Mouse (Mus musculus) embryonic facial prominence, embryonic 13.5 days (tissue): Measurements from ENCODE around the gene Tmem131l. TPM values are rescaled to one million over a fixed set of nuclear protein-coding genes. Genes with fewer than 3 reads are reported as not detected.

Experiments used
- ATAC-seq: fragments of 200-750 bp; cut with Nextera tagmentation; 2 replicates; pipeline ENCODE4 v1.8.0; 2017; ENCODE audit warnings: low read depth; ENCODE audit not compliant: insufficient number of reproducible peaks, insufficient read depth, low FRiP score, low TSS enrichment
- H3K27ac ChIP-seq: fragments of 300-500 bp; sonication (generic); 2 replicates; pipeline ENCODE4 v1.5.1; 2015; ENCODE audit warnings: moderate library complexity, mild to moderate bottlenecking, inconsistent platforms
- H3K27me3 ChIP-seq: fragments of 300-500 bp; sonication (generic); 2 replicates; pipeline ENCODE4 v1.6.1; 2015; ENCODE audit warnings: mild to moderate bottlenecking, inconsistent platforms
- H3K36me3 ChIP-seq: fragments of 300-500 bp; sonication (generic); 2 replicates; pipeline ENCODE4 v1.6.1; 2015; ENCODE audit warnings: mild to moderate bottlenecking, inconsistent platforms
- H3K4me1 ChIP-seq: fragments of 300-500 bp; sonication (generic); 2 replicates; pipeline ENCODE4 v1.6.1; 2015; ENCODE audit warnings: inconsistent platforms
- H3K4me2 ChIP-seq: fragments of 300-500 bp; sonication (generic); 2 replicates; pipeline ENCODE4 v1.6.1; 2015; ENCODE audit warnings: moderate library complexity, mild to moderate bottlenecking, inconsistent platforms
- H3K4me3 ChIP-seq: fragments of 300-500 bp; sonication (generic); 2 replicates; pipeline ENCODE4 v1.5.1; 2015; ENCODE audit warnings: mild to moderate bottlenecking, inconsistent platforms
- H3K9ac ChIP-seq: fragments of 300-500 bp; sonication (generic); 2 replicates; pipeline ENCODE4 v1.6.1; 2015; ENCODE audit warnings: mild to moderate bottlenecking, inconsistent platforms
- H3K9me3 ChIP-seq: fragments of 300-500 bp; sonication (generic); 2 replicates; pipeline ENCODE4 v1.6.1; 2016; ENCODE audit warnings: inconsistent platforms
- WGBS: fragments of 180-500 bp; shearing (Covaris S2); methylation state at CpG from one replicate; pipeline ENCODE4 v1.1.7; 2015; ENCODE audit warnings: mixed read lengths; 5-methylcytosine and 5-hydroxymethylcytosine counted together
- polyA plus RNA-seq: library from polyadenylated mRNA; unstranded; fragments of >200 nt; fragmentation: Nextera tagmentation; extraction: Ambion mirVana; gene quantifications from 2 replicates; pipeline ENCODE4 v1.2.1, GENCODE M21; 2015

The Tmem131l gene
- polyA plus RNA-seq, 1 experiment from 2014 or later, result 67.4 TPM

DNA sequence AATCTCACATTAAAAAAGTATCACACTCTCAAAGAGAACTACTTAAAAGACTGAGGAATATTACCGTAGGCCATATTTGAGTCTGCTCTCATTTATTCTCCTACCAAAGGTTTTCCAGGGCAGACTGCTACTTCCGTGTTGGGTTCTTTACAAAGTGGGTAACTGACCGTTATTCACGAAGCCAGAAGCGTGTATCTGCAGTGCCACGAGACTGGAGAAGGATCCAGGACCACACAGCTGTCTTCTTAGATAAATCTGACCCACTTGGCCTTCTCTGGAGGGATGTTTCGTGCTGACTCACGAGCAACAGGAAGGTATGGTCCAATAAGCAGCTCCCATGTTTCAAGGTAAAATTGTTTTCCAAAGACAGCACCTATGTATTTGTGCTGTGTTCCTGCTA lies 1.8 kb upstream of the Tmem131l start:
- ATAC-seq, result no peak

DNA sequence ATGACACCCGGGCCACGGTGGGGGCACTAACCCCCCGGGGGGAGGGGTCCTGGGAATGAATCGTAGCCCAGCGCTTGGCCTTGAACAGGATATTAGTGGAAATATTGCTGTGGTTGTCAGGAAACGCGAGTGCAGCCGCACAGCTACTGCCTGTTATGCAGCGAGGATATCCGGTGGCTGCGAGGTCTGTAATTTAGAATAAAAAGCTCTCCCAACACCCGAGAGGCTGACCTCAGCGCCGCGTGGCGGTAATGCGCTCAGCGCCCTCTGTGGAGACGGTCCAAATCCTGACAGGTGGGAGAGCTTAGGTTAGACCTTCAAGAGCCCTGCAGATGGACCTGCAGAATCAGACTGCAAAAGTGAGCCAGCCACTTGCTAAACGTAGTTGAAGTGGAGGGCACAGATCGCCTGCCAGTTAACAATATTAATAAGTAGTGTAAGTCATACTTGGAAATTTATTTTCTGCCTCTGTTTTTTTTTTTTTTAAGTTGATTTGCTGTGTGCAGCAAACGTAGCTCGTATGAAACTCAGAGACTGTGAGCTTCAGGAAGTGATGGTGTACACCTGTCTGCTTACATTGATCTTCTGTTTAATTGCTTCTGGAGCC lies 604 bp upstream of the Tmem131l start:
- Histone ChIP-seq H3K36me3 (no peaks in the 10 kb centered on the region), H3K4me2 (peak overlapping the region; percentile 97), H3K9ac (peak overlapping the region; percentile 96), H3K4me1 (peaks cover 23% of the 10 kb centered on the region), H3K9me3 (no peaks in the 10 kb centered on the region), H3K27ac (peak overlapping the region; percentile 90), H3K4me3 (peak overlapping the region; percentile 96), H3K27me3 (no peaks in the 10 kb centered on the region)
- 3% methylated on average over 23 of the region's 23 CpGs for WGBS
- no peak; the same call in 1 of the 2 replicates for ATAC-seq

More for the DNA sequence above, 1.8 kb upstream of the Tmem131l start:
- H3K9ac ChIP-seq, result no peak overlapping the region
- no peak overlapping the region for H3K4me3 ChIP-seq
- H3K36me3 ChIP-seq, result no peaks in the 10 kb centered on the region
- H3K27me3 ChIP-seq, result no peaks in the 10 kb centered on the region
- H3K4me1 ChIP-seq, result peaks cover 16% of the 10 kb centered on the region
- WGBS, result 88% methylated on average over 8 of the region's 8 CpGs
- H3K9me3 ChIP-seq, result no peaks in the 10 kb centered on the region
- no peak overlapping the region for H3K4me2 ChIP-seq
- H3K27ac ChIP-seq, result no peak overlapping the region

DNA sequence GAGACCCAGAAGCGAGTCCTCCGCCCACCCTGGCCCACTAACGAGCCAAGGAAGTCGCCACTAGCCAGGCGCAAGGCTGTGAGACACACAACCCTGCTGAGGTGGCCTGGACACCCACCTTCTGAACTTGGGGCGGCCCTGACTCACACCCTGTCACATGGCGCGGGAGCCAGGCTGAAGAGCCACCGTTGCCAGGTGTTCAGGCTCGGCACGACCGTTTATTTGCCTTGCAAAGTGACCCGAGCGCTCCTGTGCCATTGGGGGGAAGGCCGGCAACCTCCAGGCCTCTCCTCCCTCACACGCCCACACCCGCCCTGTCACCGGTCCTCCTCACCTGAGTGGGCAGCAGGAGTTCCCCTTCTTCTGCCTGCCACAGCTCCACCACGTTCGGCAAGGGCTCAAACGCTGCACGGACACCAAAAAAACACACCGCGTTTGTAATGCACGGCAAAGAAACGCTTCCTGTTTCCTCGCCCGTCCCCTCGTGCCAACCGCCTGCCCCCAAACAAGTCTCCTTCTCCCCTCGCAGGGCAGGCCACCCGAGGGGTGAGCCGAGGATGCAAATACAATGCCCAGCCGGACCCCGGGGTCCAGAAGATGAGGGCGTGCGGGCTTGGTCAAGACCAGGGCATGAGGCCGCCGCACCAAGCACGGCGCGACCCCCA lies 862 bp downstream of the Tmem131l start:
- Histone ChIP-seq H3K4me1 (peaks cover 34% of the 10 kb centered on the region), H3K27ac (peak overlapping the region; percentile 90), H3K4me2 (peak overlapping the region; percentile 97), H3K4me3 (peak overlapping the region; percentile 96), H3K27me3 (no peaks in the 10 kb centered on the region), H3K36me3 (no peaks in the 10 kb centered on the region), H3K9ac (peak overlapping the region; percentile 96), H3K9me3 (no peaks in the 10 kb centered on the region)
- no peak for ATAC-seq
- WGBS, result under 1% methylated on average over 42 of the region's 42 CpGs

DNA sequence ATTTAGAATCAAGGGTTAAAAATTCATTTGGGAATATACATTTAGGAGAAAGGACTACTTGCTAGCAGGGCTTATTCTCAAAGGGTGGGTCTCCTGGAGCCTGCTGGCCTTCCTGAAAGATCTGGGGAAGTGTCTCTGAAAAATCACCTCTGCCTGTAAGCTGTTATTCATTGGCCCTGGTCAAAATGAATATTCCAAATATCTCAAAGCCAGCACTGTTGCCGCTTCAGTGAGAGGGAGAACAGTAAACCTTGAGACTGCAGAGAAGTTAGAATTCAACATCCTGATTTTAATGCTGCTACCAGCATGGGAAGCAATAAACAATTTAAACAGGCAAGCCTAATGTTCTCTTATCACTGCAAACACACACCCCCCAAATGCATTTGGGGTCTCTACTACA lies 1.8 kb downstream of the Tmem131l start:
- peak overlapping the region; percentile 96 for H3K9ac ChIP-seq
- peaks cover 43% of the 10 kb centered on the region for H3K4me1 ChIP-seq
- H3K4me3 ChIP-seq, result peak overlapping the region; percentile 96
- H3K27ac ChIP-seq, result no peak overlapping the region
- no peaks in the 10 kb centered on the region for H3K27me3 ChIP-seq
- ATAC-seq, result no peak
- H3K4me2 ChIP-seq, result peak overlapping the region; percentile 97
- H3K9me3 ChIP-seq, result no peaks in the 10 kb centered on the region
- 20% methylated on average over 1 of the region's 1 CpGs for WGBS
- no peaks in the 10 kb centered on the region; the same call in 1 of the 2 replicates for H3K36me3 ChIP-seq

DNA sequence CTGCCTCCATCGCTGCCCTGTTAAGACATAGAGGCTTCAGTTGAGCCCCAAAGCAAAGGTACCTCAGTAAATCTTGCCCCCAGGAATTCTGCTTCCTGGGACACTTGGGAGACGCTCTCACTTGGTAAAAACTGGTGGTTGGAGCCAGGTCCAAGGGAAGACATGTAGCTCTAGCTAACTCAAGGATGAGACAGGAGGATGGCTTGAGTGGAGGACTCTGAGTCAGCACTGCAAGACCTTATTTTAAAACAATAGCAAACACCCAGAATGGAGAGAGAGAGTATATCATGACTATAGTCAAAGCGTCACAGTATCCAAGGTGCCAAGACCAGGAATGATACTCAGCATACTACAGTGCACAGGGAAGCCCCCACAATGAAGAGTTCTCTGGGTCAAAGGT lies 2.4 kb downstream of the Tmem131l start:
- Histone ChIP-seq H3K27ac (no peak overlapping the region), H3K4me3 (peak overlapping the region; percentile 96; the same call in 1 of the 2 replicates), H3K9ac (no peak overlapping the region), H3K36me3 (no peaks in the 10 kb centered on the region; the same call in 1 of the 2 replicates), H3K4me1 (peaks cover 44% of the 10 kb centered on the region), H3K27me3 (no peaks in the 10 kb centered on the region), H3K9me3 (no peaks in the 10 kb centered on the region), H3K4me2 (peak overlapping the region; percentile 97)
- ATAC-seq, result no peak
- WGBS, result 88% methylated on average over 3 of the region's 3 CpGs

DNA sequence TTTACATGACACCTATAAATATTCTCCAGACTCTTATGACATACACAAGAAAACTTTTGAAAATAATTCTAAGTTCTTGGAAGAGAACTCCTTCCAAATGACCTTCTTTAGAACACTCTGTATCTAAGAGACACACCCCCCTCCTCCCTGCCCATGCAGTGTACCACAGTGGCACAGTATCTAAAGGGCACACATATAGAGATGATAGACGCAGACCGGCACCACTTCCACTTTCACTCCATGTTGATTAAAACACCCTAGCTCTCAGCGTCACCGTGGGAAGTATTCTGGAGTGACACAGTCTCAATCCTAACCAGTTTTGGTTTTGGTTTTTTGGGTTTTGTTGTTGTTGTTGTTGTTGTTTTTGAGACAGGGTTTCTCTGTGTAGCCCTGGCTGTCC lies 3.1 kb downstream of the Tmem131l start:
- peaks cover 44% of the 10 kb centered on the region for H3K4me1 ChIP-seq
- H3K4me3 ChIP-seq, result no peak overlapping the region
- WGBS, result 95% methylated on average over 4 of the region's 4 CpGs
- no peaks in the 10 kb centered on the region for H3K27me3 ChIP-seq
- no peak for ATAC-seq
- no peak overlapping the region for H3K9ac ChIP-seq
- no peak overlapping the region for H3K4me2 ChIP-seq
- H3K27ac ChIP-seq, result no peak overlapping the region
- H3K9me3 ChIP-seq, result no peaks in the 10 kb centered on the region
- no peaks in the 10 kb centered on the region; the same call in 1 of the 2 replicates for H3K36me3 ChIP-seq

DNA sequence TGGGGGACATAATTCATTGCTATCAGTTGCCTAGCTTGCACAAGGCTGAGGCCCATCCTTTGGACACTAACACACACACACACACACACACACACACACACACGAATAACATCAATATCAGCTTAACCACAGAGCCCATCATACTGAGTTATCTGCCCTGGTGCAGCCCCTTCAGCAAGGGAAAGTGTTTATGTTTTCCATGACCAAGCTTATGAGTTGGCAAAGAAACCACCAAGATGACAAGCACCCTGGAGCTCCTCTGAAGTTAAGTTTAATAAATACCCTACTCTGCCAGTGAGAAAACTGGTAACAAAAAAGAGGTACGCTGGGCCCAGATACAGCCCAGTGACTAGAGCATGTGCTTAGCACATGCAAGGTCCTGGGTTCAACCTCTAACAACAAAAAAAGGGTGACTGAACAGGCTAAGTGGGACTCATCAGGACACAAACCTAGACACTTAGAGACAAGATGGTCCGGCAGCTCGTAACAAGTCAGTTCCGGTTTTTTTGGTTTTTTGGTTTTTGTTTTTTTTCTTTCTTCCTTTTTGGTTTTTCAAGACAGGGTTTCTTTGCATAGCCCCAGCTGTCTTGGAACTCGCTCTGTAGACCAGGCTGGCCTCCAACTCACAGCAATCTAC lies 4.1 kb downstream of the Tmem131l start:
- no peak overlapping the region for H3K4me3 ChIP-seq
- no peaks in the 10 kb centered on the region for H3K9me3 ChIP-seq
- H3K4me2 ChIP-seq, result no peak overlapping the region
- no peak overlapping the region for H3K27ac ChIP-seq
- H3K27me3 ChIP-seq, result no peaks in the 10 kb centered on the region
- H3K9ac ChIP-seq, result no peak overlapping the region
- peaks cover 44% of the 10 kb centered on the region for H3K4me1 ChIP-seq
- WGBS, result 89% methylated on average over 6 of the region's 6 CpGs
- no peak for ATAC-seq
- peaks cover 9% of the 10 kb centered on the region for H3K36me3 ChIP-seq

DNA sequence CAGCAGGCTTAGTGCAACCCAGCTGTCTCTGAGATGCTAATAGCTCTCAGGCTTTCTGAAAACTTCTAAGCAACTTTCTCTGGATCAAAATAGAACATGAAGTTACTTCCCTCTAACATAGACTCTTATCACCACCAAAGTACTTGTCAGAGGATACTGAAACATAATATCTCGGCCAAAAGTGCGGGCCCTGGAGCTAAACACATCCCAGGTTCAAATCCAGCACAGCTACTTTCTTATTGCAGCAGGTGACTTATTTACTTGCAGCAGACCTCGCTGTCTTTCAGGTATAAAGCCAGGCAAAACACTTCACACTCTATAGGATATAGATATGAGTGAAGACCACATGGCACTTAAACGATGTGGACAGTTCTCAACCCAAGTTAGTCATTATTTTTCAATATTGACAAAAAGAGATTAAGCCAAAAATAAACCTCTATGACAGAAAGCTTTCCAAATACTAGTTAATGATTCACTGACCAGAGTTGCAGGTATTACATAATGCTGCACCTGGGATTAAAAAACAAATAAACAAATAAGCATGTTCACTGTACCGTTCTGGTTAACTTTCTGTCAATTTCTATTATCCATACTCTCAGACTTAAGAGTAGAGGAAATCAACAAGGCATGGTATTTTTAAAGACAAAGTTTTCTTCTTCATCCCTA lies 5.7 kb downstream of the Tmem131l start:
- Histone ChIP-seq H3K4me2 (no peak overlapping the region), H3K27ac (no peak overlapping the region), H3K9ac (no peak overlapping the region), H3K4me3 (no peak overlapping the region), H3K9me3 (no peaks in the 10 kb centered on the region), H3K4me1 (peaks cover 40% of the 10 kb centered on the region), H3K27me3 (no peaks in the 10 kb centered on the region), H3K36me3 (peaks cover 21% of the 10 kb centered on the region)
- ATAC-seq, result no peak
- 81% methylated on average over 5 of the region's 5 CpGs for WGBS

DNA sequence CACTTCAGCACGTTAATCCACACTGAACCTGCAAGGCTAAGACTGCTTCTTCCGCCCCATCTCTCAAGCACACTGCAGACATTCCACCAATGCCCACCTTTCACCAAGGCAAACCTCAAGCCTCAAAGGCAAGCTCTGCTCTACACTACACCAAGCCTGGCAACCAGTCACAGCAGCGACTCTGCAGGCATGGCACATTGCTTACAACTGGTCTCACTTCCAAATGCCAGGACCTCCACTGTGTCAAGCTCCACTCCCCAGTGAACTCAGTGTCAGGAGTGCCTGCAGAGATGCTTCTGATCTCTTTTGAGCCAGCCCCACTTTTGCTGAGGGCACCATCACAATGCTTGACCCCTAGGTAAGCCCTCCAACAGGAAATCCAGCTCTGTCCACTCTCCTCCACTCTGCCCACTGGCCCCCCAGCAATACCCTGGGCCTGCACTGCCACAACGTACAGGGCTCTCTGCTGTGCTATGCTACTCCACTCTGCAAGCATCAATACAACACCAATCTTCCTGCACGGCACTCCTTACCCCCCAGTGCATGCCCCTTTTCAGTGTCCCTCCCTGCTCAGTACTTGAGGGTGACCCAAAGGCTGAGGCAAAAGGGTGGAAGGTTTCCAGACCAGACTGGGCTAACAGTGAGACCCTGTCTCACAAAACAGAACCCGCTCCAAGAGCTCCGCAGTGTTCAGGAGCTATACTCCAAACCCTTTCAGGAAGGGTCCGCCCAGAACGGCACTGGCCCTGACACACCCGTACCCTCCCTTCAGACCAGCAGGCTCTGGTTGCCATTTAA lies 6.8 kb downstream of the Tmem131l start:
- ATAC-seq, result 0 out of 2 replicates have a peak, but pooled peaks have one; percentile 43
- no peak overlapping the region for H3K27ac ChIP-seq
- H3K9me3 ChIP-seq, result no peaks in the 10 kb centered on the region
- WGBS, result 74% methylated on average over 10 of the region's 10 CpGs
- no peak overlapping the region for H3K4me3 ChIP-seq
- H3K4me2 ChIP-seq, result no peak overlapping the region
- H3K27me3 ChIP-seq, result no peaks in the 10 kb centered on the region
- peaks cover 37% of the 10 kb centered on the region for H3K4me1 ChIP-seq
- peaks cover 32% of the 10 kb centered on the region for H3K36me3 ChIP-seq
- no peak overlapping the region for H3K9ac ChIP-seq

DNA sequence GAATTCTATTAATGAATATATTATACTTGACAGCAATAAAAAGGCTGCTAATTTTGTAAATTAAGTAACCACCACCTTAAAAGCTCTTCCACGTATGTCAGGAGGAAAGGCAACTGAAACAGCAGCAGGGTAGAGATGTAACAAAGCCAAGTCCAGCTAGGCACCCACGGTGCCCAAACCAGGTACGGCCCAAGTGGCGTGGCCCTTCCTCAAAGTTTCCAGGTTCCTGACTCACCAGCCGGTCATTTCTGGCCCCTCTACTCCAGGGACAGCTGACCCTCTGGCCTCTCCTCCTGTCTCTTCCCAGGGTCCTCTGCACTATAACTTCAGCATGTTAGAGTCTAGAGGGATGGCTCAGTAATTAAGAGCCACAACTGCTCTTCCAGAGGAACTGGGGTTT lies 7.6 kb downstream of the Tmem131l start:
- peaks cover 36% of the 10 kb centered on the region for H3K36me3 ChIP-seq

DNA sequence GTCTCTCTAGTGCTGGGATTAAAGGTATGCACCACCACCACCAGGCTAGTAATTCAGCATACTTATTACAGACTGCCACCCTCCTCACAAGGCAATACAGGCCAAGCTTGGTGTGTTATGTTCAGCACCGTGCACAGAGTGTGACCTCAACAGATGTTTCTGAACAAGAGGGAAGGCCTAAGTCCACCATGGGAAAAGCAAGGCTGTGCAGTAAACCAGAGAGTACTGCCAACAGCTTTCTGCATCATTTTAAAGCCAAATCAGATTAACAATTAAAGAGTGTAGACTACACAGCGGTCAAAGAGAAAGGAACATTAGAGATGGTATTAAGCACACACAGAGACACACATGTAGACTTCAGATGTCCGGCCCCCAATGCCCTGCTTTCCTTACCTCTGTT lies 8.8 kb downstream of the Tmem131l start:
- no peaks in the 10 kb centered on the region for H3K27me3 ChIP-seq
- no peak for ATAC-seq
- peaks cover 36% of the 10 kb centered on the region for H3K4me1 ChIP-seq
- H3K4me3 ChIP-seq, result no peak overlapping the region
- no peak overlapping the region for H3K9ac ChIP-seq
- H3K9me3 ChIP-seq, result no peaks in the 10 kb centered on the region
- H3K36me3 ChIP-seq, result peaks cover 39% of the 10 kb centered on the region
- WGBS, result 86% methylated on average over 3 of the region's 3 CpGs
- H3K27ac ChIP-seq, result no peak overlapping the region
- no peak overlapping the region for H3K4me2 ChIP-seq

More for the DNA sequence above, 7.6 kb downstream of the Tmem131l start:
- Histone ChIP-seq H3K4me2 (no peak overlapping the region), H3K4me3 (no peak overlapping the region), H3K27ac (no peak overlapping the region), H3K4me1 (peaks cover 36% of the 10 kb centered on the region), H3K9me3 (no peaks in the 10 kb centered on the region), H3K9ac (no peak overlapping the region), H3K27me3 (no peaks in the 10 kb centered on the region)
- no peak for ATAC-seq
- WGBS, result 91% methylated on average over 5 of the region's 5 CpGs
